Mouse (Mus musculus) layer of hippocampus, adult 8-10 months (tissue): Measurements from ENCODE around the gene Whrn. TPM values are rescaled to one million over a fixed set of nuclear protein-coding genes. Genes with fewer than 3 reads are reported as not detected.

Experiments
- DNase-seq, 2 experiments: peaks; one replicate each; pipeline ENCODE4 v3.0.0; 2022; ENCODE audit warnings: low spot score in 2 of 2
- total RNA-seq, 4 experiments: library from RNA; stranded (reverse); gene quantifications; 2 replicates each; pipeline ENCODE4 v1.2.4; 2022

Whrn gene
- total RNA-seq, 4 experiments from 2014 or later, result 23.8 to 32.9 (median 28.2) TPM

DNA sequence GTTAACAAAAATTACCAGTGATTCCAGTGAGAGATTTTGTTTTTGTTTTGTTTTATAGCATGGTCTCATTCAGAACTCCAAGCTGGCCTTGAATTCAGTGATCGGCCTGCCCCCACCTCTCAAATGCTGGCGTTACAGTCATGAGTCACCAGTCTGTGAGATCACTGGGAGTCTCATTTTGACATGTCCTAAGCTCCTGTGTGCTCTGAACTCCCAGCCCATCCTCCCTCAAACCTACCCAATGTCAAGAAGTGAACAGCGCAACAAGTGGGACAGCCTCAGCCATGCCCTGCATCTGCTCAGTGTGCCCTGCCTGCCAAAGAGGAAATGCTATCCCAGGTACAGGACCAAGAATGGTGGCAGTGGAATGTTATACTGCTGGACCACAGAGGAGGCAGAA lies 110.5 kb downstream of the Whrn start:
- no peak for DNase-seq

DNA sequence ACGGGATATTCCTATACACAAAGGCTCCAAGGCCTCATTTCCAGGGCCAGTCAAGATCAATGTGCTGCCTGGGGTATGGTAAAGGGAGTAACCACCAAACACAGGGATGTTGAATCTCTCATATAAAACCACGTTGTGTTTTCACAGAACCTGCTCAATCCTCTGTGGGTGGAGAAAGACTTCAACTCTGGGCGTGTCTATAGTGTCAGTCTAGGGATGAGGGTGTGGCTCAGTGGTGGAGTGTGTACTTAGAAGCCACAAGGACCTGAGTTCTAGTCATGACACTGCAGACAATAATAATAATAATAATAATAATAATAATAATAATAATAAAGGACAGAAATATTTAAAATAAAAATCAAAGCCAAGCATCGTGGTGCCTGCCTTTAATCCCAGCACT lies 111.5 kb downstream of the Whrn start:
- no peak for DNase-seq

DNA sequence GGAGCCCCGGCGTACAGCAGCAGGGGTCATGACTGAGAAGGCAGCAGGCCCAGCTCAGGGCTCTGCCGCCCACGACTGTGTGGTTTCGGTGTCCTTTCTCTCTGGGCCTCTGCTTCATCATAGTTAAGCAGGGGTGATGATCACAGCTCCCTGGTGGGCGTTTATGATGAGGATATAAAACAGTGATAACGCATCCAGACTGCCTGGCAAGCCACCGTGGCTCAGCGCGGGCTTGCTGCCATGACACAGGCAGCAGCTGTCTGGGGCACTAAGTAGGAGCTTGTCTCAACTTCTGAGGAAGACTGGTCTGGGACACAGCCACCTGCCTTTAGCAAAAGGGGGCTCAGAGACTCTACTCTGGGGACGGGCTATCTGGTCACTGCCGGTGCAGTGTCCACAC lies 112.3 kb downstream of the Whrn start:
- DNase-seq, result no peak

DNA sequence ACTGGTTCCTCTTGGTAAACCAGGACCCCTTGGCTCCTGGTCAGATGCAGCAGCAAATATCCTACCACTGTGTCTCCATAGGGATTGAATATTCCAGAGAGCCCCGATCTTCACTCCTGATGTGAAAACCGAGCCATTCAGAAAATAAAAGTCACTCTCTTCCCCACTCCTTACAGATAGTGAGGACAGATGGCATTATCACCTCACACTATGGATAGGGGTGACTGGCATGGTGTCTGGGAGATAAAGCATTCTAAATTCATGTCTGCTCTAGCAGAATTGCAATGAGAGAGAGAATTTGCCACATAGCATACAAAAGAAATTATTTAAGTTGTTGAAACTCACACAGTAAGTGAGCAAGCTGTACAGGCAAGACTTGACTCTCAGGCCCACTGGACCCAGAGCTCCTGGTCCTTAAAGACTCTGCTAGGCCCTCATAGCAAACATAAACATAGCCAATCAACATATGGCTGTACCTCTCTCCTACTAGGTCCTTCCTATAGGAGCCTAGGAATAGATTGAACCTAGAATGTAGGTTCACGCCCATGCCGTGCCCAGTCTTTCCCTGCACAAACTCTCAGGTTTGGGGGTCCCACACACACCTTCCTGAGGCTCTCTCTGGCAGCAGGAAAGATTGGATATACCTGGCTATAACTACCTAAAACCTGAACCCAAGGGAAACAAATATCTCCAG lies 113.0 kb downstream of the Whrn start:
- no peak for DNase-seq

DNA sequence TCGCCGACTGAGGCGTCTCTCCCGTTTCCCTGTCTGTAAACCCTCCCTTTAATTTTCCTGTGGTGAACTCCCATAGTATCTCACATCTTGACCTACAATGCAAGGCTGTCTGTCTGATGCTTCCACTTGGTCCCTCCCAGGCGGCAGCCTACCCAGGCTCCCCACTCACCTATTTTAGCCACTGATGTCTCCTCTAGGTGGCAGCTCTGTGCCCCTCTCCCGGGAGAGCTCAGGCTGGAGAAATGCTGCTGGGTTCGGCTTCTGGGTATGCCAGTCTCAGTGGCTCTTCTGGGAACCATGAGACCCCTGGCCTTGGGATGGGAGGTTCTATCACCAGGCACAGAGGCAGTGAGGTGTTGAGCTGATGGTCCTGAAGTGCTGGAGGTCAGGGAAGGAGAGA lies 118.3 kb downstream of the Whrn start:
- DNase-seq, result no peak

DNA sequence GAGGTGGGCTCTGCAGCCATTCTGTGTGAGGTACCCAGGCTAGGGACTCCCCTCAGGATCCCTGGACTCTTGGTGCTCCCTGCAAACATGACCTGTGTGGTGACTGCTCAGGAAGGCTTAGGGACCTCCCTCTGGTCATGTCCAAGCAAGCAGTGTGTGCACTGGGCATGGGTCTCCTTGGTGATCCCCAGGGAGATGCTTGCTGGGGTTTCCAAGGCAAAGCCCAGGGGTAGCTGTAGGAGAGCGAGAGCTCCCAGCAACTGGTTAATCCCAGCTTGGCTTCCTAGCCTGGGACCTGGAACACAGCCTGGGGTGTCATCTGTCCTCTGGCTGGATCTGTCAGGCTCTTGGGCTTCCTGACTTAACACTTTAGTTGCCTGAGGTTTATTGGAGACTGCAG lies 120.4 kb downstream of the Whrn start:
- DNase-seq, result no peak

DNA sequence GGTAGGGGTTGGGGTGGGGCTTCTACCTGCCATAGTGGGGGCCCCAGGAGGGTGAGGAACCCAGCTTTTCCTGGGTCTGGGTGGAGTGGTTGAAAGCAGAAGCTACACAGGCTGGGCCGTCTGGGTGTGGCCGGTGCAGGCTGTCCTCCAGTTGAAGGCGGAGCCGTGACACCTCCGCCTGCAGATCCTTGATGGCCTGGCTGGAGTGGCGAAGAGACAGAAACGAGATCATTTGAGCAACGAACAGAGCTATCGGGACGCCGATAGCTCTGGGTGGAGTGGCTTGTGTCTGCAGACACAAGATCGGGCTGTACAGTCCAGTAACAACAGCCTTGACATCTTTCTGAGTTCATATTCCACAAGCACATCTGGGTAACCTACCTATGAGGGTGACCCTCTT lies 121.5 kb downstream of the Whrn start:
- DNase-seq, result no peak

DNA sequence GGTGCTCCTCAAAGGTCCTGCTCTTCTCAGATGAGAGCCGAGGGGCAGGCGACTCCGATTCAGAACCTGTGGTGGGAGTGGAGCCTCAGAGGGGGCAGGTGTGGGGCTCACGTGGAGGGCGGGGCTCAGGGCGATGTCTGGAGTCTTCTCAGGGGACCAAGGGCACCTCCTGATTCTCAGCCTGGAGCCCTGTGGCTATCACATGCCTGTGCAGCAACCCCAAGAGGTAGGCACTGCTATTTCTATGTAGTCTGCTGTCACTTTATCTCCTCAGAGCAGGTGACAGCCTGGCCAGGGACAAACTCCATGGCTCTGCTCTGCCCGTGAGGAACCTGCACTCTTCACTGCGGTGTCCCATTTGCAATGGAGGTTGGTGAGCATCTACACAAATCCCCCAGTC lies 122.4 kb downstream of the Whrn start:
- no peak for DNase-seq

DNA sequence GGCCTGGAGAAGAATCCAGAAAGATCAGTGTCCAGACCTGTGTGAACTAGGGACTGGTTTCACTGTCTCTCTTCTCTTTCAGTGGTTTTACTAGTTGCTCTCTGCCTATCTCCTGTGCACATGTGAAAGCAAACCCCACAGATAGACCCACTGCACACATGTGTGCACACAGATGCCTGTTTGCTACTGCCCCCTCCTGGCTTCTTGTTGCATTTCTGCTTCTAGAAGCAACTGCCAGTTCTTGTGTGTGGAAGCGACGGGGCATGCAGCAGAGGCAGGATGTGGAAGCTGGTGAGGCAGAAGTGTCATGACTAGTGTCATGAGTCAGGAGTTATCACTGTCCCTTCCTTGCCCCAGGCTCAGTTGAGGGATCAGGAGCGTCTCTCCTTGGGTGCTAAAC lies 123.9 kb downstream of the Whrn start:
- no peak for DNase-seq

DNA sequence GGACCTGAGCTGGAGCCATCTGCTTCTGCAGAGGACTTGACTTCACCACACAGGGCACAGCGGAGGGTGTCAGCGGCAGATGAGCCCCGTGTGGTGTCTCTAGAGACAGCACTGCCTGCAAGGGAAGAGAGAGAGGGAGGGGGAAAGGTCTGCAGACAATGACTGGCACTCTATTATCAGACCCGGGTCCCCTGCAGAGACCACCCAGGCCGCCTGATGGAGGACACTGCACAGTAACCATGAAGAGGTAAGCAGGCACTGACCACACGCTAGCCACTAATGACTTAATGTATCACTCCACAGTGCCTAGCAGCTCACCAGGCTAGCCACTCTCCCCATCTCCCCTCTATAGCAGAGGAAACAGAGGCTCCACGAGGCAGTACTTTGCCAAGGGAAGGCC lies 124.9 kb downstream of the Whrn start:
- DNase-seq, result no peak

DNA sequence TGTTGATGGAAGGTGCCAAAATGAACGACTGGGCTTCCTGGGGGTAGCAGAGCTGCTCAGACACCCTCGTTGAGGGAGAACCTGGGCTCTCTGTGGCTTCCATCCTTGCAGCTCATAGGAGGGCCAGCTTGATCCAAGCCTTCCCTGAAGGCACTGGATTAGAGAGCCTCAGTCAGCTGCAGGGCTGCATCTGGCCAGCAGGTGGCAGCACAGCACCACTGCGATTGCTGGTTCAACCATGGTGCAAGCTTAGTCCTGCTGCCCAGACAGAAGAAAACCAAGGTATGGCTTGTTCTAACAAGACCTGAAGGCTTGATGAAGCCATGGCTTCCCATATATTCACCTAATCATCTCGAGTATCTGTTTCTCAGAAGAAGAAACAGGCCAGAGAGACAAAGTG lies 127.2 kb downstream of the Whrn start:
- peak; percentile 74 to 92 for DNase-seq

Other genes starting within 250 kb of the Whrn start
- not detected for gene Orm1, start 151.4 kb downstream of the Whrn start, total RNA-seq
- gene Orm3, start 139.8 kb downstream of the Whrn start, total RNA-seq, result not detected
- not detected for gene Orm2, start 133.5 kb downstream of the Whrn start, total RNA-seq
- gene Akna, start 92.6 kb downstream of the Whrn start, total RNA-seq, result 1 to 10 TPM; 3.0 to 7.6 (median 5.2) TPM
- 100 to 1,000 TPM; 110 to 144 (median 128) TPM for gene Atp6v1g1, start 48.8 kb upstream of the Whrn start, total RNA-seq
- gene Tmem268, start 62.8 kb upstream of the Whrn start, total RNA-seq, result 1 to 10 TPM; 6.5 to 9.6 (median 9.0) TPM
- gene Gm11213, start 109.3 kb upstream of the Whrn start, total RNA-seq, result not detected
- not detected for gene Tex48, start 126.4 kb upstream of the Whrn start, total RNA-seq
- not detected for gene Gm11214, start 167.4 kb upstream of the Whrn start, total RNA-seq
- not detected for gene Tnfsf15, start 249.1 kb upstream of the Whrn start, total RNA-seq